14 mouse cellular contexts compared by ENCODE assay signal in the genomic region with DNA sequence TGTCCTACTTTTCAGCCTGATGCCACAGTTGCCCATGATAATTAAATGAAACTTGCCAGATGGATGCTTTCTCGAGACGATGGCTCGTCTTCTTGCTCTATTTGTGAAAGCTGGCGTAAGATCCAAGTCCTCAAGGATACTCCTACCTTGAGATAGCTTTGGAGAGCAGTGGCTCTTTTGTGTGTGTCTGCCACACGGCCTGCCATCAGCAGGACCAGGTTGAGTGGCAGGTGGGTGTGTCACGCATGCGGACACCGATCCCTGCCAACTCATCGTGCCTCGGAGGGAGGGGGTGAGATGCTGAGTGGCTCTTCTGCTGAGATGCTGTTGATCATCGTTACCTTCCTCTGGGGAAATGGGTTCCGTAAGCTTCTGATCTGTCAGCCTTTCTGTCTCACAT.
DNase-seq lines count a peak whose midpoint lies in the region; ATAC-seq and TF ChIP-seq lines count a peak whose summit lies in the region.
"Had no signal": no experiment of that assay in that cellular context is flagged by ENCODE, and none has a peak within 500 bp of the region (broad histone marks: within the 10 kb centered on the region; RNA-seq: fewer than 3 reads in every experiment).

No protein-coding gene starts in this region.

- H3K79me2 ChIP-seq in heart, adult 2 months (replicated peaks; ENCODE audit: control insufficient read depth, insufficient read depth, low read length): no peaks in the 10 kb centered on the region

- no peaks in the 10 kb centered on the region for H3K27me3 ChIP-seq in hindbrain, embryonic 12.5 days
- H3K27me3 ChIP-seq in midbrain, embryonic 15.5 days (replicated peaks): no peaks in the 10 kb centered on the region
- no peaks in the 10 kb centered on the region for H3K27me3 ChIP-seq in heart, adult 2 months (ENCODE audit: control insufficient read depth, insufficient read depth, low read length)
- H3K27me3 ChIP-seq: megakaryocyte, embryonic 14.5 days had no signal

- no peak overlapping the region for H3K4me2 ChIP-seq in hindbrain, embryonic 12.5 days (replicated peaks)
- H3K4me2 ChIP-seq in midbrain, embryonic 15.5 days: no peak overlapping the region

- ATAC-seq in hindbrain, embryonic 12.5 days (ENCODE audit: low FRiP score): 0 out of 2 replicates have a peak, but pooled peaks have one; percentile 48
- ATAC-seq in midbrain, embryonic 15.5 days (replicated peaks): peak; percentile 50
- ATAC-seq: CD4-positive, CD25-positive, alpha-beta regulatory T cell, adult 4 months; Patski had no signal

- DNase-seq in layer of hippocampus, adult 18-20 months (ENCODE audit: low spot score in 2 of 2): peak; percentile 12 to 34
- DNase-seq in layer of hippocampus, postnatal 25 days (ENCODE audit: extremely low spot score in 1 of 2, low spot score in 1 of 2): no peak
- DNase-seq in cerebellum, adult 11-12 months: peak; percentile 33
- no peak for DNase-seq in heart, postnatal 36 days
- no peak for DNase-seq in thymus, postnatal 36 days
- no peak for DNase-seq in heart, adult 2 months
- DNase-seq: adrenal gland, postnatal 14 days; gastrocnemius, postnatal 14 days; lung, adult 18-20 months had no signal

- H3K4me1 ChIP-seq in hindbrain, embryonic 12.5 days: peaks cover 6% of the 10 kb centered on the region; the same call in 1 of the 2 replicates
- H3K4me1 ChIP-seq in midbrain, embryonic 15.5 days: peaks cover 5% of the 10 kb centered on the region; the same call in 1 of the 2 replicates
- no peaks in the 10 kb centered on the region for H3K4me1 ChIP-seq in heart, adult 2 months (ENCODE audit: control insufficient read depth, insufficient read depth, low read length)

- TF ChIP-seq CTCF in heart, adult 2 months (IDR thresholded peaks at IDR 0.05): no peak

- no peak for TF ChIP-seq EP300 in heart, adult 2 months (IDR thresholded peaks at IDR 0.05; ENCODE audit: insufficient read depth, low read depth, low read length)

- H3K36me3 ChIP-seq in hindbrain, embryonic 12.5 days: no peaks in the 10 kb centered on the region
- H3K36me3 ChIP-seq in midbrain, embryonic 15.5 days (replicated peaks): no peaks in the 10 kb centered on the region
- H3K36me3 ChIP-seq in heart, adult 2 months (ENCODE audit: control insufficient read depth, insufficient read depth, low read length): no peaks in the 10 kb centered on the region

- 71% methylated on average over 12 of the region's 12 CpGs for whole genome bisulfite sequencing in hindbrain, embryonic 12.5 days
- WGBS in midbrain, embryonic 15.5 days: 60% methylated on average over 12 of the region's 12 CpGs
- WGBS in heart, adult 2 months: 91% methylated on average over 12 of the region's 12 CpGs

- H3K27ac ChIP-seq in hindbrain, embryonic 12.5 days: peak overlapping the region; percentile 30; the same call in 1 of the 2 replicates
- H3K27ac ChIP-seq in midbrain, embryonic 15.5 days: no peak overlapping the region
- no peak overlapping the region for H3K27ac ChIP-seq in heart, adult 2 months

- no peaks in the 10 kb centered on the region for H3K9me3 ChIP-seq in hindbrain, embryonic 12.5 days (replicated peaks)
- no peaks in the 10 kb centered on the region for H3K9me3 ChIP-seq in midbrain, embryonic 15.5 days
- H3K9me3 ChIP-seq: megakaryocyte, embryonic 14.5 days had no signal

- no peak overlapping the region for H3K9ac ChIP-seq in hindbrain, embryonic 12.5 days
- no peak overlapping the region for H3K9ac ChIP-seq in midbrain, embryonic 15.5 days
- no peak overlapping the region for H3K9ac ChIP-seq in heart, adult 2 months (ENCODE audit: low read depth, low read length)

- intact Hi-C loops in heart, postnatal 36 days (cut with DNase I): no loop called here
- intact Hi-C loops in heart, adult 2 months (cut with DNase I): no loop called here

- H3K4me3 ChIP-seq in hindbrain, embryonic 12.5 days: no peak overlapping the region
- no peak overlapping the region for H3K4me3 ChIP-seq in midbrain, embryonic 15.5 days
- no peak overlapping the region for H3K4me3 ChIP-seq in heart, adult 2 months
- H3K4me3 ChIP-seq: megakaryocyte, embryonic 14.5 days had no signal

- TF ChIP-seq POLR2A in heart, adult 2 months (IDR thresholded peaks at IDR 0.05; ENCODE audit: insufficient read depth, low read depth, low read length): no peak

Comparison
In these comparisons a context has a peak if more than half of its experiments do, and no peak if none do; other contexts are left out.
1. DNase-seq: peak in layer of hippocampus, adult 18-20 months (2 of 2) and cerebellum, adult 11-12 months (single experiment); none in layer of hippocampus, postnatal 25 days (0 of 2), heart, postnatal 36 days (0 of 2), thymus, postnatal 36 days (0 of 2) and heart, adult 2 months (0 of 2).